ENCODE assay signal across 9 mouse cellular contexts in the genomic region with DNA sequence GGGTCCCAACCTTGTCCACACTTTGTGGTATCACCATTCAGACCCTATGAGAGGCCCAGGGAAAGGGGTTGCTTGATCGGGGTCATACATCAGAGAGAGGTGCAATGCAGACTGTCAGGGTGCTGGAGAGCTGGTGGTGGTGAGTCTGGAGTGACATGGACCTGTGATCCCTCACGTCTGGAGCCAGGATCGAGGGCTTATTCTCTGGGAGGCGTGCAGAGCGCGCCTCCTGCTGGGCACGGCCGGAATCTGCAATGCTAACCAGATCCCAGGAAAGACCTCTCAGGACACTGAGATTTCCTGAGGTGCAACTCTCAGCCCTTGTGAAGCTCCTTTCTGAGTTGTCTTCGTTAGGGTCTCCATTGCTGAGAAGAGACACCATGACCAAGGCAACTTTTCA. TPM values are rescaled to one million over a fixed set of nuclear protein-coding genes. Genes with fewer than 3 reads are reported as not detected.
A peak's percentile ranks its signal among the peaks of the same experiment; 100 is the strongest.
DNase-seq lines count a peak whose midpoint lies in the region; TF ChIP-seq lines count a peak whose summit lies in the region.
"Had no signal": no experiment of that assay in that cellular context is flagged by ENCODE, and none has a peak within 500 bp of the region (broad histone marks: within the 10 kb centered on the region; RNA-seq: fewer than 3 reads in every experiment).

No protein-coding gene starts in this region.

- no peak overlapping the region for H3K4me3 ChIP-seq in ES-E14 (ENCODE audit: insufficient read depth in 1 of 2, low read depth in 1 of 2, low read length in 2 of 2, poor library complexity in 1 of 2, severe bottlenecking in 1 of 2)
- H3K4me3 ChIP-seq: embryonic facial prominence, embryonic 13.5 days had no signal

- H3K27ac ChIP-seq in ES-E14 (ENCODE audit: insufficient read depth, low read depth, low read length, poor library complexity, severe bottlenecking), result no peak overlapping the region
- H3K27ac ChIP-seq: embryonic facial prominence, embryonic 13.5 days had no signal

- in situ Hi-C loops in ES-E14 (cut with MboI; ENCODE audit: low sequenced_read_pairs in 2 of 2, unreplicated experiment in 2 of 2), result no loop called here

- H3K4me1 ChIP-seq in ES-E14 (ENCODE audit: control insufficient read depth in 2 of 2, insufficient read depth in 2 of 2, low read length in 2 of 2, poor library complexity in 1 of 2), result no peaks in the 10 kb centered on the region; a peak in 1 of 4 replicates

- DNase-seq in layer of hippocampus, adult 11-12 months (ENCODE audit: low spot score), result peak; percentile 71
- no peak for DNase-seq in layer of hippocampus, adult 9-10 months (ENCODE audit: low spot score)
- DNase-seq in ES-E14 (ENCODE audit: low read depth, low spot score), result peak; percentile 70
- peak; percentile 52 for DNase-seq in cerebellum, adult 11-12 months
- peak; percentile 71 for DNase-seq in gastrocnemius, postnatal 10 days
- DNase-seq in kidney, postnatal 14 days, result peak; percentile 79
- peak; percentile 76 for DNase-seq in lung, postnatal 36 days
- DNase-seq in thymus, postnatal 4 days, result peak; percentile 67

- H3K9ac ChIP-seq in ES-E14 (ENCODE audit: insufficient read depth, low read depth, low read length, poor library complexity, severe bottlenecking), result no peak overlapping the region
- H3K9ac ChIP-seq: embryonic facial prominence, embryonic 13.5 days had no signal

- no peaks in the 10 kb centered on the region for H3K36me3 ChIP-seq in ES-E14 (ENCODE audit: control insufficient read depth, insufficient read depth, low read length, poor library complexity, severe bottlenecking)
- H3K36me3 ChIP-seq: embryonic facial prominence, embryonic 13.5 days had no signal

- H3K9me3 ChIP-seq in ES-E14 (ENCODE audit: control insufficient read depth, insufficient read depth, low read depth, low read length), result no peaks in the 10 kb centered on the region
- H3K9me3 ChIP-seq: embryonic facial prominence, embryonic 13.5 days had no signal

TF ChIP-seq in ES-E14, 5 proteins besides CTCF, POLR2A, EP300 and RAD21:
- TF ChIP-seq ZC3H11A (IDR thresholded peaks at IDR 0.05; ENCODE audit: borderline replicate concordance, low read depth, low read length) (peak; percentile 71; the same call in 1 of the 2 replicates), MAFK (IDR thresholded peaks at IDR 0.05; ENCODE audit: insufficient read depth, low read depth, low read length) (no peak)

RNA-seq across cellular contexts. Expression of gene Tnfaip8l1, which starts 2.5 kb away (rescaled TPM):
- total RNA-seq in ES-E14 (2012; rRNA removed), result 1.3 and 1.7 TPM in 2 replicates
- total RNA-seq in gastrocnemius, postnatal 10 days (2021), result 1 to 10 TPM; 5.0 to 5.3 TPM

RNA-seq across cellular contexts. Expression of gene Sema6b, which starts 19.6 kb away (rescaled TPM):
- 2.9 and 7.1 TPM in 2 replicates for total RNA-seq in ES-E14 (2012; rRNA removed)
- 10 to 100 TPM; 14.4 to 14.7 TPM for total RNA-seq in gastrocnemius, postnatal 10 days (2021)

RNA-seq across cellular contexts. Expression of gene Mydgf, which starts 24.0 kb away (rescaled TPM):
- total RNA-seq in ES-E14 (2012; rRNA removed), result 71.1 and 95.2 TPM in 2 replicates
- total RNA-seq in gastrocnemius, postnatal 10 days (2021), result 10 to 100 TPM; 28.8 to 36.5 TPM

RNA-seq across cellular contexts. Expression of gene Lrg1, which starts 37.9 kb away (rescaled TPM):
- total RNA-seq in ES-E14 (2012; rRNA removed), result not detected in 2 replicates
- 1 to 10 TPM; 1.4 to 3.1 TPM for total RNA-seq in gastrocnemius, postnatal 10 days (2021)

RNA-seq across cellular contexts. Expression of gene Plin5, which starts 42.3 kb away (rescaled TPM):
- 1.4 and 2.1 TPM in 2 replicates for total RNA-seq in ES-E14 (2012; rRNA removed)
- total RNA-seq in gastrocnemius, postnatal 10 days (2021), result 10 to 100 TPM; 19.2 to 19.9 TPM
